Mouse (Mus musculus): ENCODE results near the gene Gucy2g. TPM values are rescaled to one million over a fixed set of nuclear protein-coding genes. Genes with fewer than 3 reads are reported as not detected.

Gucy2g gene
- polyA plus RNA-seq, 1 experiment from 2014 or later, result 0.10 TPM

GRCm38 (mm10) chr19:55266786-55267185 is 25.8 kb upstream of the Gucy2g start:
- ATAC-seq (ENCODE audit: low FRiP score, low TSS enrichment), result no peak
- no peak overlapping the region for H3K4me3 ChIP-seq (ENCODE audit: low read length)

GRCm38 (mm10) chr19:55265269-55265668 is 24.2 kb upstream of the Gucy2g start:
- Histone ChIP-seq H3K4me1 (ENCODE audit: insufficient read depth, low read length) (peaks cover 28% of the 10 kb centered on the region), H3K4me2 (replicated peaks; ENCODE audit: low read depth, low read length) (no peak overlapping the region), H3K9me3 (ENCODE audit: low read length) (no peaks in the 10 kb centered on the region), H3K36me3 (ENCODE audit: insufficient read depth, low read length) (no peaks in the 10 kb centered on the region), H3K27me3 (ENCODE audit: insufficient read depth, low read length) (no peaks in the 10 kb centered on the region), H3K27ac (ENCODE audit: low read length) (no peak overlapping the region), H3K4me3 (ENCODE audit: low read length) (no peak overlapping the region), H3K9ac (replicated peaks; ENCODE audit: low read length) (no peak overlapping the region)
- no peak for ATAC-seq (ENCODE audit: low FRiP score, low TSS enrichment)
- 78% methylated on average over 3 of the region's 3 CpGs for WGBS

More at GRCm38 (mm10) chr19:55266786-55267185, 25.8 kb upstream of the Gucy2g start:
- 81% methylated on average over 3 of the region's 3 CpGs for WGBS
- Histone ChIP-seq H3K4me2 (replicated peaks; ENCODE audit: low read depth, low read length) (no peak overlapping the region), H3K4me1 (ENCODE audit: insufficient read depth, low read length) (peaks cover 31% of the 10 kb centered on the region), H3K36me3 (ENCODE audit: insufficient read depth, low read length) (no peaks in the 10 kb centered on the region), H3K27ac (ENCODE audit: low read length) (peak overlapping the region; percentile 86), H3K9me3 (ENCODE audit: low read length) (no peaks in the 10 kb centered on the region), H3K27me3 (ENCODE audit: insufficient read depth, low read length) (no peaks in the 10 kb centered on the region), H3K9ac (replicated peaks; ENCODE audit: low read length) (no peak overlapping the region)

GRCm38 (mm10) chr19:55260389-55261184 is 19.6 kb upstream of the Gucy2g start:
- Histone ChIP-seq H3K4me2 (replicated peaks; ENCODE audit: low read depth, low read length) (no peak overlapping the region), H3K4me1 (ENCODE audit: insufficient read depth, low read length) (peaks cover 7% of the 10 kb centered on the region), H3K36me3 (ENCODE audit: insufficient read depth, low read length) (no peaks in the 10 kb centered on the region), H3K4me3 (ENCODE audit: low read length) (no peak overlapping the region), H3K27ac (ENCODE audit: low read length) (no peak overlapping the region), H3K9me3 (ENCODE audit: low read length) (no peaks in the 10 kb centered on the region), H3K9ac (replicated peaks; ENCODE audit: low read length) (no peak overlapping the region), H3K27me3 (ENCODE audit: insufficient read depth, low read length) (no peaks in the 10 kb centered on the region)
- ATAC-seq (ENCODE audit: low FRiP score, low TSS enrichment), result no peak
- 47% methylated on average over 12 of the region's 12 CpGs for WGBS

GRCm38 (mm10) chr19:55258514-55258913 is 17.5 kb upstream of the Gucy2g start:
- no peaks in the 10 kb centered on the region for H3K9me3 ChIP-seq (ENCODE audit: low read length)
- ATAC-seq (ENCODE audit: low FRiP score, low TSS enrichment), result no peak
- no peak overlapping the region for H3K9ac ChIP-seq (replicated peaks; ENCODE audit: low read length)
- H3K4me1 ChIP-seq (ENCODE audit: insufficient read depth, low read length), result peaks cover 12% of the 10 kb centered on the region
- no peak overlapping the region for H3K27ac ChIP-seq (ENCODE audit: low read length)
- no peaks in the 10 kb centered on the region for H3K36me3 ChIP-seq (ENCODE audit: insufficient read depth, low read length)
- no peaks in the 10 kb centered on the region for H3K27me3 ChIP-seq (ENCODE audit: insufficient read depth, low read length)
- H3K4me3 ChIP-seq (ENCODE audit: low read length), result no peak overlapping the region
- WGBS, result 84% methylated on average over 5 of the region's 5 CpGs
- no peak overlapping the region for H3K4me2 ChIP-seq (replicated peaks; ENCODE audit: low read depth, low read length)

GRCm38 (mm10) chr19:55257656-55258375 is 16.8 kb upstream of the Gucy2g start:
- ATAC-seq (ENCODE audit: low FRiP score, low TSS enrichment), result no peak
- 81% methylated on average over 5 of the region's 5 CpGs for WGBS
- no peak overlapping the region for H3K4me3 ChIP-seq (ENCODE audit: low read length)
- no peaks in the 10 kb centered on the region for H3K27me3 ChIP-seq (ENCODE audit: insufficient read depth, low read length)
- H3K4me2 ChIP-seq (replicated peaks; ENCODE audit: low read depth, low read length), result no peak overlapping the region
- H3K9me3 ChIP-seq (ENCODE audit: low read length), result no peaks in the 10 kb centered on the region
- H3K27ac ChIP-seq (ENCODE audit: low read length), result no peak overlapping the region
- H3K9ac ChIP-seq (replicated peaks; ENCODE audit: low read length), result no peak overlapping the region
- H3K36me3 ChIP-seq (ENCODE audit: insufficient read depth, low read length), result no peaks in the 10 kb centered on the region
- peaks cover 16% of the 10 kb centered on the region for H3K4me1 ChIP-seq (ENCODE audit: insufficient read depth, low read length)

- peaks cover 16% of the 10 kb centered on the region for H3K4me1 ChIP-seq (ENCODE audit: insufficient read depth, low read length)
- H3K9me3 ChIP-seq (ENCODE audit: low read length), result no peaks in the 10 kb centered on the region
- no peaks in the 10 kb centered on the region for H3K36me3 ChIP-seq (ENCODE audit: insufficient read depth, low read length)
- H3K27me3 ChIP-seq (ENCODE audit: insufficient read depth, low read length), result no peaks in the 10 kb centered on the region
- ATAC-seq (ENCODE audit: low FRiP score, low TSS enrichment), result no peak
- H3K9ac ChIP-seq (replicated peaks; ENCODE audit: low read length), result no peak overlapping the region
- H3K4me2 ChIP-seq (replicated peaks; ENCODE audit: low read depth, low read length), result no peak overlapping the region
- H3K4me3 ChIP-seq (ENCODE audit: low read length), result no peak overlapping the region
- H3K27ac ChIP-seq (ENCODE audit: low read length), result no peak overlapping the region
- WGBS, result 84% methylated on average over 9 of the region's 9 CpGs
Observed at GRCm38 (mm10) chr19:55256156-55256555, 15.1 kb upstream of the Gucy2g start.

GRCm38 (mm10) chr19:55254513-55255016 is 13.5 kb upstream of the Gucy2g start:
- WGBS, result 11% methylated on average over 5 of the region's 5 CpGs
- Histone ChIP-seq H3K9me3 (ENCODE audit: low read length) (no peaks in the 10 kb centered on the region), H3K36me3 (ENCODE audit: insufficient read depth, low read length) (no peaks in the 10 kb centered on the region), H3K4me2 (replicated peaks; ENCODE audit: low read depth, low read length) (peak overlapping the region; percentile 76), H3K4me3 (ENCODE audit: low read length) (peak overlapping the region; percentile 62), H3K4me1 (ENCODE audit: insufficient read depth, low read length) (peaks cover 10% of the 10 kb centered on the region), H3K27me3 (ENCODE audit: insufficient read depth, low read length) (no peaks in the 10 kb centered on the region), H3K27ac (ENCODE audit: low read length) (peak overlapping the region; percentile 86), H3K9ac (replicated peaks; ENCODE audit: low read length) (peak overlapping the region; percentile 78)
- peak; percentile 40 for ATAC-seq (ENCODE audit: low FRiP score, low TSS enrichment)

GRCm38 (mm10) chr19:55253570-55254441 is 12.8 kb upstream of the Gucy2g start:
- Histone ChIP-seq H3K4me1 (ENCODE audit: insufficient read depth, low read length) (peaks cover 10% of the 10 kb centered on the region), H3K27ac (ENCODE audit: low read length) (peak overlapping the region; percentile 86), H3K36me3 (ENCODE audit: insufficient read depth, low read length) (no peaks in the 10 kb centered on the region), H3K4me3 (ENCODE audit: low read length) (peak overlapping the region; percentile 62), H3K27me3 (ENCODE audit: insufficient read depth, low read length) (no peaks in the 10 kb centered on the region), H3K9ac (replicated peaks; ENCODE audit: low read length) (peak overlapping the region; percentile 78), H3K9me3 (ENCODE audit: low read length) (no peaks in the 10 kb centered on the region), H3K4me2 (replicated peaks; ENCODE audit: low read depth, low read length) (peak overlapping the region; percentile 76)
- WGBS, result 0% methylated on average over 32 of the region's 32 CpGs
- ATAC-seq (ENCODE audit: low FRiP score, low TSS enrichment), result peak; percentile 85

- Histone ChIP-seq H3K4me1 (ENCODE audit: insufficient read depth, low read length) (peaks cover 10% of the 10 kb centered on the region), H3K4me3 (ENCODE audit: low read length) (peak overlapping the region; percentile 62), H3K27me3 (ENCODE audit: insufficient read depth, low read length) (no peaks in the 10 kb centered on the region), H3K36me3 (ENCODE audit: insufficient read depth, low read length) (no peaks in the 10 kb centered on the region), H3K9me3 (ENCODE audit: low read length) (no peaks in the 10 kb centered on the region), H3K4me2 (replicated peaks; ENCODE audit: low read depth, low read length) (peak overlapping the region; percentile 76), H3K27ac (ENCODE audit: low read length) (peak overlapping the region; percentile 86), H3K9ac (replicated peaks; ENCODE audit: low read length) (peak overlapping the region; percentile 78)
- no peak for ATAC-seq (ENCODE audit: low FRiP score, low TSS enrichment)
- WGBS, result 2% methylated on average over 9 of the region's 9 CpGs
Observed at GRCm38 (mm10) chr19:55253239-55253569, 12.2 kb upstream of the Gucy2g start.
